Mouse (Mus musculus): ENCODE measurements around the gene Cdc42bpa.

DNA sequence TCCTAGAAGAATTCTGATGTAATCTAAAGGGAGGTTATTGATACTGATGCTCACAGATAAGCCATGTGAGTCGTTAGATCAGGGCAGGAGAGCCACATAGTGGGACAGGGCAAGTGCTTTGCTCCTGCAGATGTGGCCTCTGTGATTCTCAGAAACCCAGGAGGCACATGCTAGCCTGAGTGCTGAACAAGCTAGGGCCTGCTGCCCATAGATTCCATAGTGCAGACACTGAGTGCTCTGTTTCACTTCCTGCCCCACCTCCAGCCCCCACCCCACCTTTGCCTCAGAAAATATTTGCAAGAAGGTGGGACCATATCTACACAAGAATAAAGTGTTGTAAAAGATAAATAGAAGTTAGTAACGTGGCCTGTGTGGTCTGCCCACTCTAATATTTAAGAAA is 198.4 kb downstream of the Cdc42bpa start:
- TF ChIP-seq CTCF (conservative IDR thresholded peaks at IDR 0.05; ENCODE audit: insufficient read depth, insufficient read length, low read depth, low read length) (no peak), POLR2A (IDR thresholded peaks at IDR 0.05; ENCODE audit: low read depth, low read length) (no peak)

All from kidney, adult 2 months (tissue).